Mouse (Mus musculus) megakaryocyte, adult 5-6 weeks (primary cell): Measurements from ENCODE around the gene Olfr1022. TPM values are rescaled to one million over a fixed set of nuclear protein-coding genes. Genes with fewer than 3 reads are reported as not detected.

Experiments used
- ATAC-seq: 2 replicates; pipeline ENCODE4 v1.8.0; 2016; ENCODE audit warnings: mild to moderate bottlenecking, inconsistent platforms; ENCODE audit not compliant: poor library complexity, severe bottlenecking
- total RNA-seq, 2 experiments: library from RNA; stranded (forward) in 1 of 2; stranded (reverse) in 1 of 2; fragments of 153-499, 151-499 nt in 1 of 2; fragments of 221-1000, 200-1000 nt in 1 of 2; gene quantifications; 2 replicates each; pipeline versions ENCODE4 v1.2.3 to v1.2.4; 2015 to 2017

Gene Olfr1022
- total RNA-seq (2015) = not detected in 2 replicates
- not detected in 2 replicates for total RNA-seq (2017)

GRCm38 (mm10) chr2:85868294-85868693 is at the start of gene Olfr1022:
Gene Olfr1022 (plus strand): TSS chr2:85868594.
- no peak for ATAC-seq

GRCm38 (mm10) chr2:85845383-85845782 is 23.0 kb upstream of the Olfr1022 start, which contains the start of gene Olfr1019:
Gene Olfr1019 (minus strand): TSS chr2:85845483.
- no peak for ATAC-seq

GRCm38 (mm10) chr2:85846730-85847129 is 21.7 kb upstream of the Olfr1022 start, which contains the start of gene Olfr1020:
Gene Olfr1020 (plus strand): TSS chr2:85847030.
- ATAC-seq = no peak

GRCm38 (mm10) chr2:85885340-85885739 is 16.9 kb downstream of the Olfr1022 start, which contains the start of gene Olfr1023:
Gene Olfr1023 (plus strand): TSS chr2:85885640.
- ATAC-seq = no peak

GRCm38 (mm10) chr2:85904952-85905351 is 36.6 kb downstream of the Olfr1022 start, which contains the start of gene Olfr1024:
Gene Olfr1024 (minus strand): TSS chr2:85905052.
- no peak for ATAC-seq

GRCm38 (mm10) chr2:85913197-85913596 is 44.8 kb downstream of the Olfr1022 start:
- no peak for ATAC-seq

- ATAC-seq = no peak
Observed at GRCm38 (mm10) chr2:85914893-85915292, 46.5 kb downstream of the Olfr1022 start, which contains the start of gene Olfr1025-ps1. Gene Olfr1025-ps1 (plus strand): TSS chr2:85915193.

Other genes starting within 250 kb of the Olfr1022 start
- not detected in 2 replicates for gene Olfr1002, start 217.9 kb upstream of the Olfr1022 start, total RNA-seq (2015)
- gene Olfr1002, start 217.9 kb upstream of the Olfr1022 start, total RNA-seq (2017) = not detected in 2 replicates
- gene Olfr154, start 204.1 kb upstream of the Olfr1022 start, total RNA-seq (2015) = not detected in 2 replicates
- gene Olfr154, start 204.1 kb upstream of the Olfr1022 start, total RNA-seq (2017) = not detected in 2 replicates
- gene Olfr1006, start 189.8 kb upstream of the Olfr1022 start, total RNA-seq (2015) = not detected in 2 replicates
- not detected in 2 replicates for gene Olfr1006, start 189.8 kb upstream of the Olfr1022 start, total RNA-seq (2017)
- not detected in 2 replicates for gene Olfr1008, start 179.2 kb upstream of the Olfr1022 start, total RNA-seq (2015)
- gene Olfr1008, start 179.2 kb upstream of the Olfr1022 start, total RNA-seq (2017) = not detected in 2 replicates
- not detected in 2 replicates for gene Olfr1009, start 153.2 kb upstream of the Olfr1022 start, total RNA-seq (2015)
- not detected in 2 replicates for gene Olfr1009, start 153.2 kb upstream of the Olfr1022 start, total RNA-seq (2017)
- gene Olfr1012, start 105.8 kb upstream of the Olfr1022 start, total RNA-seq (2015) = not detected in 2 replicates
- gene Olfr1012, start 105.8 kb upstream of the Olfr1022 start, total RNA-seq (2017) = not detected in 2 replicates
- not detected in 2 replicates for gene Olfr1013, start 101.5 kb upstream of the Olfr1022 start, total RNA-seq (2015)
- gene Olfr1013, start 101.5 kb upstream of the Olfr1022 start, total RNA-seq (2017) = not detected in 2 replicates
- not detected in 2 replicates for gene Olfr1014, start 95.9 kb upstream of the Olfr1022 start, total RNA-seq (2015)
- not detected in 2 replicates for gene Olfr1014, start 95.9 kb upstream of the Olfr1022 start, total RNA-seq (2017)
- gene Olfr1015, start 86.6 kb upstream of the Olfr1022 start, total RNA-seq (2015) = not detected in 2 replicates
- gene Olfr1015, start 86.6 kb upstream of the Olfr1022 start, total RNA-seq (2017) = not detected in 2 replicates
- not detected in 2 replicates for gene Olfr1016, start 66.0 kb upstream of the Olfr1022 start, total RNA-seq (2015)
- gene Olfr1016, start 66.0 kb upstream of the Olfr1022 start, total RNA-seq (2017) = not detected in 2 replicates
- gene Olfr1018, start 50.1 kb upstream of the Olfr1022 start, total RNA-seq (2015) = not detected in 2 replicates
- gene Olfr1018, start 50.1 kb upstream of the Olfr1022 start, total RNA-seq (2017) = not detected in 2 replicates
- gene Olfr1019, start 23.1 kb upstream of the Olfr1022 start, total RNA-seq (2015) = not detected in 2 replicates
- not detected in 2 replicates for gene Olfr1019, start 23.1 kb upstream of the Olfr1022 start, total RNA-seq (2017)
- not detected in 2 replicates for gene Olfr1020, start 21.6 kb upstream of the Olfr1022 start, total RNA-seq (2015)
- gene Olfr1020, start 21.6 kb upstream of the Olfr1022 start, total RNA-seq (2017) = not detected in 2 replicates
- gene Olfr1023, start 17.0 kb downstream of the Olfr1022 start, total RNA-seq (2015) = not detected in 2 replicates
- gene Olfr1023, start 17.0 kb downstream of the Olfr1022 start, total RNA-seq (2017) = not detected in 2 replicates
- gene Olfr1024, start 36.5 kb downstream of the Olfr1022 start, total RNA-seq (2015) = not detected in 2 replicates
- not detected in 2 replicates for gene Olfr1024, start 36.5 kb downstream of the Olfr1022 start, total RNA-seq (2017)
- gene Olfr1025-ps1, start 46.6 kb downstream of the Olfr1022 start, total RNA-seq (2015) = not detected in 2 replicates
- gene Olfr1025-ps1, start 46.6 kb downstream of the Olfr1022 start, total RNA-seq (2017) = not detected in 2 replicates
- gene Olfr1026, start 53.0 kb downstream of the Olfr1022 start, total RNA-seq (2015) = not detected in 2 replicates
- not detected in 2 replicates for gene Olfr1026, start 53.0 kb downstream of the Olfr1022 start, total RNA-seq (2017)
- gene Olfr1028, start 81.8 kb downstream of the Olfr1022 start, total RNA-seq (2015) = not detected in 2 replicates
- not detected in 2 replicates for gene Olfr1028, start 81.8 kb downstream of the Olfr1022 start, total RNA-seq (2017)
- 0.57 TPM in 1 of 2 replicates, not detected in the other for gene Olfr1029, start 105.3 kb downstream of the Olfr1022 start, total RNA-seq (2015)
- gene Olfr1029, start 105.3 kb downstream of the Olfr1022 start, total RNA-seq (2017) = not detected in 2 replicates
- gene Olfr1030, start 110.7 kb downstream of the Olfr1022 start, total RNA-seq (2015) = not detected in 2 replicates
- not detected in 2 replicates for gene Olfr1030, start 110.7 kb downstream of the Olfr1022 start, total RNA-seq (2017)
- gene Olfr1031, start 121.7 kb downstream of the Olfr1022 start, total RNA-seq (2015) = not detected in 2 replicates
- gene Olfr1031, start 121.7 kb downstream of the Olfr1022 start, total RNA-seq (2017) = not detected in 2 replicates
- gene Olfr1032, start 136.9 kb downstream of the Olfr1022 start, total RNA-seq (2015) = not detected in 2 replicates
- not detected in 2 replicates for gene Olfr1032, start 136.9 kb downstream of the Olfr1022 start, total RNA-seq (2017)
- gene Olfr1033, start 152.0 kb downstream of the Olfr1022 start, total RNA-seq (2015) = 0.09 and 0.45 TPM in 2 replicates
- gene Olfr1033, start 152.0 kb downstream of the Olfr1022 start, total RNA-seq (2017) = 0.07 TPM in 1 of 2 replicates, not detected in the other
- gene Olfr1034, start 177.3 kb downstream of the Olfr1022 start, total RNA-seq (2015) = not detected in 2 replicates
- not detected in 2 replicates for gene Olfr1034, start 177.3 kb downstream of the Olfr1022 start, total RNA-seq (2017)
- gene Olfr1036, start 205.4 kb downstream of the Olfr1022 start, total RNA-seq (2015) = not detected in 2 replicates
- not detected in 2 replicates for gene Olfr1036, start 205.4 kb downstream of the Olfr1022 start, total RNA-seq (2017)
- not detected in 2 replicates for gene Olfr1037, start 218.8 kb downstream of the Olfr1022 start, total RNA-seq (2015)
- not detected in 2 replicates for gene Olfr1037, start 218.8 kb downstream of the Olfr1022 start, total RNA-seq (2017)